Mouse (Mus musculus): ENCODE results near the gene Hoxd10. TPM values are rescaled to one million over a fixed set of nuclear protein-coding genes. Genes with fewer than 3 reads are reported as not detected.

The Hoxd10 gene
- total and polyA plus RNA-seq, 3 experiments, result not detected

DNA sequence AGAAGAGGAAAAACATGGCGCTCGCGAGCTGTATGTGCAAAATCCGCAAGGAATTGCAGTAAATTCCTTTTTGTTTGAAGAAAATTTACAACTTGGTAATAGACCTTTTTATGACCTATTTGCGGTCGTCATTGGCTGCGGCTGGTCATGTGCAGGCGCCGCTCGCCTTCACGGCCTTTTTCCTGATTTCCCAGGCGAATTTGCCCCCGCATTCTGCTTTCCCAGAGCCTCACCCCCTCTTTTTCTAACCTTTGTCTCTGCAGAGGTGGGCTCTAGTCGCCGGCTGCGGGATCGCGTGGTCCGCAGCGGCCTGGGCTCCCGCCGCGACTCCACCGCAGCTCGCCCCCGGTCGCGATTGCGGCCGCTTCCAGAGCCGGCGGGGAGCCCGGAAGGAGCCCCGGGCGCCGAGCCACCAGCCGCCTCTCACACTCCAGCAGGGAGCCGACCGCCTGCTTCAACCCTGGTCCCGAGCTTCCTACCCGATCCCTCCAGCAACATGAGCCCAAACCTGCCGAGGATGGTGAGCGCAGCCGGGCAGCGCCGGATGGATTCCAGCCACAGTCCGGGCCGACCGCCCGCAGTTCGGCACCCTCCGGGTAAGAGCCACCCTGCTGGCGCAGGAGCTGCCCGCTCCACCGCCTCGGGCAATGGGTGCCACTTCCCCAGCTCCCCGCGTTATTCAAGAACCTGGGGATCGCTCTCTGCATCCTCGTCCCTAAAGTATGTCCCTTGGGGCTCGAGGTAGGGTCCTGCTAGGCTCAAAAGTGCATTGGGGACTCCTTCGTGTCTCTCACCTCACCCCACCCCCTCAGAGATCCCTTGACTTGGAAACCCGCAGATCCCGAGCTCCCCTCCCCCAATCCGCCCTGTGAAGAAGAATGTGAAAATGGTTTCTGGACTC, 20.2 kb downstream of the Hoxd10 start, which contains the start of the genes Hoxd3 and Hoxd4:
Hoxd3 (plus strand) TSS at position 207 of the 901 bp plus-strand sequence.
Hoxd4 (plus strand) TSS at position 209 of the 901 bp plus-strand sequence.
- dilution Hi-C loops (cut with MboI; ENCODE audit: extremely low pct_ligation_motif_present, extremely low pct_unique_long_range_greater_than_20kb, low sequenced_read_pairs) (no loop called here), in situ Hi-C loops (cut with MboI; ENCODE audit: low pct_ligation_motif_present, low pct_unique_long_range_greater_than_20kb, low sequenced_read_pairs) (loop anchor here (25.0 kb wide), 1 partner anchor 875 kb away; no protein-coding TSS in a partner anchor)
- no peak within 1 kb of the TSS for H3K9ac ChIP-seq (ENCODE audit: insufficient read depth, low read depth)
- H3K4me1 ChIP-seq (ENCODE audit: control insufficient read depth in 1 of 2, insufficient read depth in 2 of 2), result peaks cover 6 to 12% of the 10 kb centered on the region in 2 experiments; a peak in 3 of 4 replicates
- DNase-seq (ENCODE audit: extremely low read depth), result no peak
- H3K36me3 ChIP-seq (replicated peaks in 1 of 2; ENCODE audit: control insufficient read depth in 1 of 2, insufficient read depth in 1 of 2, low read length in 1 of 2), result no peaks in the 10 kb centered on the region
- H3K79me2 ChIP-seq (replicated peaks; ENCODE audit: control insufficient read depth, extremely low read depth, insufficient read depth, poor library complexity, severe bottlenecking), result no peaks in the 10 kb centered on the region
- H3K4me3 ChIP-seq (replicated peaks in 1 of 3; ENCODE audit: low read depth in 2 of 3, low read length in 2 of 3, poor library complexity in 1 of 3), result no peak within 1 kb of the TSS
- H3K27ac ChIP-seq (ENCODE audit: insufficient read depth, low read depth), result no peak within 1 kb of the TSS
- TF ChIP-seq ZMIZ1 (IDR thresholded peaks at IDR 0.05; ENCODE audit: low read depth, low read length), result no peak
- no peak for TF ChIP-seq ETS1 (conservative IDR thresholded peaks at IDR 0.05; ENCODE audit: low read depth, low read length)
- no peak for TF ChIP-seq ELF1 (IDR thresholded peaks at IDR 0.05; ENCODE audit: low read depth, low read length)
- no peak for TF ChIP-seq USF1 (IDR thresholded peaks at IDR 0.05; ENCODE audit: low read depth, low read length)
- no peak for TF ChIP-seq CTCF (conservative IDR thresholded peaks at IDR 0.05 in 1 of 2, IDR thresholded peaks at IDR 0.05 in 1 of 2; ENCODE audit: low read depth in 2 of 2, low read length in 2 of 2)
- TF ChIP-seq UBTF (IDR thresholded peaks at IDR 0.05; ENCODE audit: low read depth, low read length), result no peak
- TF ChIP-seq JUN (IDR thresholded peaks at IDR 0.05; ENCODE audit: insufficient read depth, low read depth, low read length), result no peak
- H3K9me3 ChIP-seq (replicated peaks; ENCODE audit: low read length), result peaks cover 4% of the 10 kb centered on the region
- no peak within 1 kb of the TSS for H3K4me2 ChIP-seq (ENCODE audit: insufficient read depth, low read depth, poor library complexity, severe bottlenecking)
- H3K27me3 ChIP-seq (replicated peaks), result no peaks in the 10 kb centered on the region

DNA sequence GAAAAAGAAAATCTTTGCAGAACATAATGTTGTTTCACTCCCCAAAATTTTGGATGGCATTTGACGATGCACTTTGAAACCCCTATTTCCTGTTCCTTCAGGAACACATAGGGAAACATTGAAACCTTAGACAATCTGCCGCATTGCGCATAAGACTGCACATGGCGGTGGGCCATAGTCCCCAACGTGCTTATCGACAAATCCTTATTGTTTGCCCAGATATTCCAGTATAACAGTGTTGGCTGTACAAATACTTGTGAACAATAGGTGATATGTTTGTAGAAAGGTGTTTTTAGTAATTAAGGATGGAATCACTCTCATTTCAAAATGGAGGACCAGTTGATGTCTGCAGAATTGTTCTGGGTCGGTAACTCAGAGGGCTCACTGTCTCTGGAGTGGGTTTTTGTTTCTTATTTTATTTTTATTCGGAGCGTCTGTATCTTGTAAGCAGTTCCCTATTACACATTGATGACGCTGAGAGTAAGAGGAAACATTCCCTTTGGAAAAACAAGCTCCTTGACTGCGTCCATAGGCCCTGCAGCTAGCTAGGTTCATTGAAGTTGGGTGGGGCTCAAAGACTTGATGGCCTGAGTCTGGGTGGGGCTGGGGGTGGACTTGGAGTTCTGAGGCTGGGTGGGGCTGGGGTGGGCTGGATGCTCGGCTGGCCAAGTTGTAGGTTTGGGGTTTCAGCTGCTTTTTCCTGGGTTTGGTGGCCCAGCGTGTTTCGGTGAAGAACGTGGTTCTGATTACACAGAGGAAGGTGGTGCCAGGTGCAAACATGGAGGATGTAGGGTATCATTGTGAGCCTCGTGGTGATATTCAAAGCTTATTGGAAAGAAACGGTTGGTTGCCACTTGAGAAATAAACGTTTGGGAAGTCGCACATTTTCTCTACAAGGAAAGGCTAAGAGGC, 21.8 kb downstream of the Hoxd10 start:
- Histone ChIP-seq H3K9ac (ENCODE audit: insufficient read depth, low read depth) (no peak overlapping the region), H3K4me2 (ENCODE audit: insufficient read depth, low read depth, poor library complexity, severe bottlenecking) (no peak overlapping the region), H3K27ac (ENCODE audit: insufficient read depth, low read depth) (no peak overlapping the region), H3K27me3 (replicated peaks) (no peaks in the 10 kb centered on the region), H3K9me3 (replicated peaks; ENCODE audit: low read length) (peaks cover 4% of the 10 kb centered on the region), H3K4me1 (ENCODE audit: control insufficient read depth in 1 of 2, insufficient read depth in 2 of 2) (peaks cover 6 to 12% of the 10 kb centered on the region in 2 experiments; a peak in 3 of 4 replicates), H3K4me3 (replicated peaks in 1 of 3; ENCODE audit: low read depth in 2 of 3, low read length in 2 of 3, poor library complexity in 1 of 3) (no peak overlapping the region), H3K79me2 (replicated peaks; ENCODE audit: control insufficient read depth, extremely low read depth, insufficient read depth, poor library complexity, severe bottlenecking) (no peaks in the 10 kb centered on the region), H3K36me3 (replicated peaks in 1 of 2; ENCODE audit: control insufficient read depth in 1 of 2, insufficient read depth in 1 of 2, low read length in 1 of 2) (no peaks in the 10 kb centered on the region)
- dilution Hi-C loops (cut with MboI; ENCODE audit: extremely low pct_ligation_motif_present, extremely low pct_unique_long_range_greater_than_20kb, low sequenced_read_pairs) (no loop called here), in situ Hi-C loops (cut with MboI; ENCODE audit: low pct_ligation_motif_present, low pct_unique_long_range_greater_than_20kb, low sequenced_read_pairs) (loop anchor here (25.0 kb wide), 1 partner anchor 874 kb away; no protein-coding TSS in a partner anchor)
- no peak for DNase-seq (ENCODE audit: extremely low read depth)
- no peak for TF ChIP-seq MEF2A (IDR thresholded peaks at IDR 0.05; ENCODE audit: borderline replicate concordance, low read depth, low read length)
- no peak for TF ChIP-seq IRF4 (IDR thresholded peaks at IDR 0.05; ENCODE audit: low read depth, low read length)
- no peak for TF ChIP-seq GABPA (IDR thresholded peaks at IDR 0.05; ENCODE audit: insufficient replicate concordance, low read depth, low read length)
- no peak for TF ChIP-seq EP300 (IDR thresholded peaks at IDR 0.05; ENCODE audit: low read length)
- no peak for TF ChIP-seq BHLHE40 (IDR thresholded peaks at IDR 0.05; ENCODE audit: low read depth, low read length)
- no peak for TF ChIP-seq POLR2AphosphoS2 (IDR thresholded peaks at IDR 0.05; ENCODE audit: low read depth, low read length)
- no peak for TF ChIP-seq JUN (IDR thresholded peaks at IDR 0.05; ENCODE audit: insufficient read depth, low read depth, low read length)
